Mouse (Mus musculus): ENCODE results near the gene Ptpn22.

Gene Ptpn22

GRCm38 (mm10) chr3:103944794-103945562 lies 85.4 kb downstream of the Ptpn22 start:
- no peak for DNase-seq

GRCm38 (mm10) chr3:103948666-103949065 lies 89.1 kb downstream of the Ptpn22 start:
- no peak for DNase-seq

- no peak for DNase-seq
Observed at GRCm38 (mm10) chr3:103960622-103961021, 101.0 kb downstream of the Ptpn22 start.
